Mouse (Mus musculus): Measurements from ENCODE around the gene Tsen34. TPM values are rescaled to one million over a fixed set of nuclear protein-coding genes. Genes with fewer than 3 reads are reported as not detected.

The Tsen34 gene
- total RNA-seq (2023), result 10 to 100 TPM; 35.3 to 42.7 TPM

GRCm38 (mm10) chr7:3692382-3692986 lies at the start of gene Tsen34:
Gene Tsen34 (plus strand): TSS chr7:3692863.

DNA sequence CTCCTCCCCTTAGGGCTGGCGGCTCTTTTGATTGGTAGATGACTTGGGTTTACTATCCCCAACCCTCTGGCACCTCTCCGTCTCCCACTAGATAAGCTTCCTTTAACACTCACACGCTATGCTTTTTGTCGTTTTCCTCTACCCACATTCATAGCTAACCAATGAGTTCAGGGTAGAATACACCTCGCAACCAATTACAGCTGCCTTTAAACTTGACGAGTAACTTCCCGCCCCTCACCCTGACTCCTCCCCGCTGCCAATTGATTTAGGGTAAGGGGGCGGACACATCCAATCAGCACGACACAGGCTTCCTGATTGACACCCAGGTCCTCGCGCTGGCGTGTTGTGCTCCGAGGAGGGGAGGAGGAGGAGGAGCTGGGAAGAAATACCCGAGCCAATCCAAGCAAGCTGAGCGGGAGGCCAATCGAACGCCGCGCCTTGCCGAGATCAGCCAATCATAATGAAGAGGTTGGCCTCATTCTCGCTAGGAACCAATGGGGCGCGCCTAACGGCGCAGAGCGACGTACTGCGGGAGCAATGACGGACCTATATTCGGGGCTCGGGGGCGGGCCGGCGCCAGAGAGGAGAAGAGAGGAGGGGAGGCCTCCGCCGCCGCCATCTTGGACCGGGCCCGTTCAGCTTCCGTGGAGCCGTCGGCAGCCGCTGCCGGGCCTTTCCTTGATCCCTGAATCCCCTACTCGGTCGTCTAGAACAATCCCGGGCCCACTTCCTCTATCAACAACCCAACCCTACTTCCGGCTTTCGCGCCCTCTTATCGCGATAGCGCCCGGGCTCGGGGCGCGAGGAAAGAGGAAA lies 47.8 kb upstream of the Tsen34 start, which contains the start of gene Cnot3:
Gene Cnot3, plus strand, starts transcription at position 597 of the 816 bp plus-strand sequence.

DNA sequence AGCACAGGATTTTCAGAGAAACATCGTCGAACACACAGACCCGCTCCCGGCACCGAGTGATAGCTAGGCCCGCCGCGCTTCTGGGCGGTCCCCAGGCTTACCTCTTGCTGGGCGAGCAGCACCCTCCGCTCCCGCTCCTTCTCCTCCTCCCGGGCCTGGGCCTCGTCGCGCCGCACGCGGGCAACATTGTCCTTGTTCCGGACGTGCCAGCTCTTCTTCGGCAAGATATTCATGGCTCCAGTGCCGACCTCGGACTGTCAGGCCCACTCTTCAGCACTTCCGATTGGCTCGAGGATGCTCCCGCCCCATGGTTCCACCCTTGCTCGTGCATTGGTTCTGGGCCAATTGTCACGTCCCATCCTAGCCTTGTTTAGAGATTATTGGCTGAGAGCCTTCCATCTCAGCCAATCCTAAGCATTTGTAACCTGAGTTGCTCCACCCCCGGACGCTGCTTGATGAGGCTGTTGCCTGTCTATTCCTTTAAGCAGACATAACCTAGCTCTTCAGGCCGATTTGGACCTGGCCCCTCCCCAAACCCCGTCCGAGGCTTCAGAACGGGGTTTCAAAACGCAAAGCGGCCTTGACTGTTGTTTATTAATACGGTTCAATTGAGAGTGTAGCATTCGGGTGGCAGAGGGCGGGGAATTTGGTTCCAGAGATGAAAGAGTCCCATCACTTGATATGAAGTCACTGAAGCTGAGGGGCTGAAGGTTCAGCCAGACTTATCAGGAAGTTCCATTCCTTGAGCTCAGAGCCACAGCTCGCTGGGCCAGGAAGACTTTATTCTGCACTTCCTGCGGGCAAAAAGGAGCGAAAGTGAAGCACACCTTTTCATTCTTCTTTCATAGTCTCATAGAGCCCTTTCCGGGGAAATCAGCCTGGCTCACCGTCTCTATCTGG lies 27.2 kb upstream of the Tsen34 start, which contains the start of gene Leng1:
Gene Leng1, minus strand, starts transcription at position 626 of the 900 bp plus-strand sequence.

GRCm38 (mm10) chr7:3677342-3677741 lies 15.3 kb upstream of the Tsen34 start, which contains the start of gene Tmc4:
Gene Tmc4 (minus strand): TSS chr7:3677553.

GRCm38 (mm10) chr7:3692987-3693808 lies 535 bp downstream of the Tsen34 start, which contains the start of gene Mboat7:
Gene Mboat7 (minus strand): TSS chr7:3693523.

GRCm38 (mm10) chr7:3703879-3704441 lies 11.3 kb downstream of the Tsen34 start, which contains the start of gene Rps9:
Gene Rps9 (plus strand): TSS chr7:3703993.

DNA sequence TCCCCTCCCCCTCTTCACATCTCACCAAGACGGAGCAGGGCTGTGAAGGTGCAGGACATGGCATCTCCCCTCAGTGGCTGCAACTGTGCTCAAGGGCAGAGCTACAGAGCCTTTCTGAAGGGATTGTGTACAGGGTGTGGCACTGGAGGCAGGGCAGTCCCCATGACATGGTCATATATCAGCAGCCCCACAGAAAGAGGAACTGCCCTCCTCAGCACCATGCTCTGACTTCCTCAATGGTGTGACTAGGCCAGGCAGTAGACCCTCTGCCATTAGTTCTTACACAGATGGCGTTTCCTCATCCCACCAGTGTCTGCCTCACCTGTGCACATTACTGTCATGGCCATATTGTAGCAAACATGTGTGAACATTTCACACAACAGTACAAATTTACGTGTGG lies 27.6 kb downstream of the Tsen34 start, which contains the start of gene Pirb:
Gene Pirb, minus strand, starts transcription at position 124 of the 400 bp plus-strand sequence.

Other genes starting within 250 kb of the Tsen34 start
- 1 to 10 TPM; 3.9 to 9.3 TPM for gene Tarm1, start 190.2 kb upstream of the Tsen34 start, total RNA-seq (2023)
- gene Oscar, start 76.7 kb upstream of the Tsen34 start, total RNA-seq (2023), result not detected
- 100 to 1,000 TPM; 329 to 362 TPM for gene Ndufa3, start 75.5 kb upstream of the Tsen34 start, total RNA-seq (2023)
- 10 to 100 TPM; 21.3 to 26.8 TPM for gene Tfpt, start 62.9 kb upstream of the Tsen34 start, total RNA-seq (2023)
- gene Prpf31, start 62.9 kb upstream of the Tsen34 start, total RNA-seq (2023), result 10 to 100 TPM; 30.8 to 31.8 TPM
- 100 to 1,000 TPM in 1 of 2 experiments, 10 to 100 TPM in 1; 93.9 to 100 TPM for gene Cnot3, start 47.6 kb upstream of the Tsen34 start, total RNA-seq (2023)
- gene Leng1, start 27.0 kb upstream of the Tsen34 start, total RNA-seq (2023), result 1 to 10 TPM; 6.4 to 9.4 TPM
- 1 to 10 TPM; 6.4 to 6.8 TPM for gene Tmc4, start 15.3 kb upstream of the Tsen34 start, total RNA-seq (2023)
- gene Mboat7, start 660 bp downstream of the Tsen34 start, total RNA-seq (2023), result 100 to 1,000 TPM; 103 to 105 TPM
- gene Rps9, start 11.1 kb downstream of the Tsen34 start, total RNA-seq (2023), result 1,000 to 10,000 TPM; 1,985 to 2,114 TPM
- 100 to 1,000 TPM; 343 to 375 TPM for gene Pirb, start 27.5 kb downstream of the Tsen34 start, total RNA-seq (2023)
- gene Gm15448, start 132.8 kb downstream of the Tsen34 start, total RNA-seq (2023), result 10 to 100 TPM; 70.0 to 75.3 TPM
- gene Pira2, start 152.2 kb downstream of the Tsen34 start, total RNA-seq (2023), result 100 to 1,000 TPM in 1 of 2 experiments, 10 to 100 TPM in 1; 87.0 to 101 TPM
- gene Gm14548, start 205.3 kb downstream of the Tsen34 start, total RNA-seq (2023), result 10 to 100 TPM; 51.8 to 62.5 TPM
- gene Lilra6, start 222.6 kb downstream of the Tsen34 start, total RNA-seq (2023), result 10 to 100 TPM; 67.7 to 86.9 TPM

All from monocyte, adult 59 days (primary cell).